Mouse (Mus musculus): Measurements from ENCODE around the gene Rbfox1. TPM values are rescaled to one million over a fixed set of nuclear protein-coding genes. Genes with fewer than 3 reads are reported as not detected.

The Rbfox1 gene
- polyA plus RNA-seq, 1 experiment from 2014 or later = 1.9 TPM

- H3K9ac ChIP-seq (ENCODE audit: low read length) = no peak overlapping the region
- no peak for ATAC-seq (ENCODE audit: low FRiP score, low TSS enrichment)
- TF ChIP-seq CTCF (IDR thresholded peaks at IDR 0.05; ENCODE audit: low read depth) = no peak
- TF ChIP-seq EP300 (optimal IDR thresholded peaks at IDR 0.05) = no peak
- H3K4me1 ChIP-seq (replicated peaks; ENCODE audit: control insufficient read depth, insufficient read depth) = no peaks in the 10 kb centered on the region
- H3K36me3 ChIP-seq (ENCODE audit: control insufficient read depth, insufficient read depth, low read length) = no peaks in the 10 kb centered on the region
- 36% methylated on average over 5 of the region's 5 CpGs for WGBS
- H3K27ac ChIP-seq (replicated peaks) = no peak overlapping the region
- no peak overlapping the region for H3K4me3 ChIP-seq (ENCODE audit: low read depth, low read length)
- H3K27me3 ChIP-seq (ENCODE audit: control insufficient read depth, insufficient read depth, low read length) = no peaks in the 10 kb centered on the region
- no peaks in the 10 kb centered on the region for H3K9me3 ChIP-seq (ENCODE audit: control insufficient read depth, low read length)
- no peak overlapping the region for H3K4me2 ChIP-seq (replicated peaks; ENCODE audit: low read depth)
- no peak for DNase-seq (ENCODE audit: low spot score)
Measured at GRCm38 (mm10) chr16:6962508-6962907, 1077.4 kb downstream of the Rbfox1 start.

GRCm38 (mm10) chr16:6963533-6963932, 1078.4 kb downstream of the Rbfox1 start:
- Histone ChIP-seq H3K27ac (replicated peaks) (no peak overlapping the region), H3K36me3 (ENCODE audit: control insufficient read depth, insufficient read depth, low read length) (no peaks in the 10 kb centered on the region), H3K9me3 (ENCODE audit: control insufficient read depth, low read length) (no peaks in the 10 kb centered on the region), H3K27me3 (ENCODE audit: control insufficient read depth, insufficient read depth, low read length) (no peaks in the 10 kb centered on the region), H3K4me2 (replicated peaks; ENCODE audit: low read depth) (no peak overlapping the region), H3K9ac (ENCODE audit: low read length) (no peak overlapping the region), H3K4me1 (replicated peaks; ENCODE audit: control insufficient read depth, insufficient read depth) (no peaks in the 10 kb centered on the region), H3K4me3 (ENCODE audit: low read depth, low read length) (no peak overlapping the region)
- ATAC-seq (ENCODE audit: low FRiP score, low TSS enrichment) = no peak
- TF ChIP-seq EP300 (optimal IDR thresholded peaks at IDR 0.05) (no peak), CTCF (IDR thresholded peaks at IDR 0.05; ENCODE audit: low read depth) (no peak)
- DNase-seq (ENCODE audit: low spot score) = no peak
- 75% methylated on average over 4 of the region's 4 CpGs for WGBS

GRCm38 (mm10) chr16:6964720-6965583, 1079.8 kb downstream of the Rbfox1 start:
- Histone ChIP-seq H3K27ac (replicated peaks) (no peak overlapping the region), H3K4me2 (replicated peaks; ENCODE audit: low read depth) (no peak overlapping the region), H3K4me1 (replicated peaks; ENCODE audit: control insufficient read depth, insufficient read depth) (no peaks in the 10 kb centered on the region), H3K9ac (ENCODE audit: low read length) (no peak overlapping the region), H3K36me3 (ENCODE audit: control insufficient read depth, insufficient read depth, low read length) (no peaks in the 10 kb centered on the region), H3K9me3 (ENCODE audit: control insufficient read depth, low read length) (no peaks in the 10 kb centered on the region), H3K4me3 (ENCODE audit: low read depth, low read length) (no peak overlapping the region), H3K27me3 (ENCODE audit: control insufficient read depth, insufficient read depth, low read length) (no peaks in the 10 kb centered on the region)
- WGBS = 11% methylated on average over 8 of the region's 8 CpGs
- TF ChIP-seq EP300 (optimal IDR thresholded peaks at IDR 0.05) = no peak
- no peak for TF ChIP-seq CTCF (IDR thresholded peaks at IDR 0.05; ENCODE audit: low read depth)
- ATAC-seq (ENCODE audit: low FRiP score, low TSS enrichment) (no peak), DNase-seq (ENCODE audit: low spot score) (no peak)

- ATAC-seq (ENCODE audit: low FRiP score, low TSS enrichment) = no peak
- H3K27me3 ChIP-seq (ENCODE audit: control insufficient read depth, insufficient read depth, low read length) = no peaks in the 10 kb centered on the region
- no peak overlapping the region for H3K27ac ChIP-seq (replicated peaks)
- no peaks in the 10 kb centered on the region for H3K36me3 ChIP-seq (ENCODE audit: control insufficient read depth, insufficient read depth, low read length)
- TF ChIP-seq CTCF (IDR thresholded peaks at IDR 0.05; ENCODE audit: low read depth) = no peak
- TF ChIP-seq EP300 (optimal IDR thresholded peaks at IDR 0.05) = no peak
- no peaks in the 10 kb centered on the region for H3K9me3 ChIP-seq (ENCODE audit: control insufficient read depth, low read length)
- no peak overlapping the region for H3K4me3 ChIP-seq (ENCODE audit: low read depth, low read length)
- no peak for DNase-seq (ENCODE audit: low spot score)
- H3K9ac ChIP-seq (ENCODE audit: low read length) = no peak overlapping the region
- H3K4me1 ChIP-seq (replicated peaks; ENCODE audit: control insufficient read depth, insufficient read depth) = no peaks in the 10 kb centered on the region
- no peak overlapping the region for H3K4me2 ChIP-seq (replicated peaks; ENCODE audit: low read depth)
- 79% methylated on average over 4 of the region's 4 CpGs for WGBS
Measured at GRCm38 (mm10) chr16:6969986-6970385, 1084.8 kb downstream of the Rbfox1 start.

GRCm38 (mm10) chr16:6976341-6976740, 1091.2 kb downstream of the Rbfox1 start:
- Histone ChIP-seq H3K9ac (ENCODE audit: low read length) (no peak overlapping the region), H3K36me3 (ENCODE audit: control insufficient read depth, insufficient read depth, low read length) (no peaks in the 10 kb centered on the region), H3K27me3 (ENCODE audit: control insufficient read depth, insufficient read depth, low read length) (no peaks in the 10 kb centered on the region), H3K4me2 (replicated peaks; ENCODE audit: low read depth) (no peak overlapping the region), H3K4me1 (replicated peaks; ENCODE audit: control insufficient read depth, insufficient read depth) (no peaks in the 10 kb centered on the region), H3K27ac (replicated peaks) (no peak overlapping the region), H3K4me3 (ENCODE audit: low read depth, low read length) (no peak overlapping the region), H3K9me3 (ENCODE audit: control insufficient read depth, low read length) (no peaks in the 10 kb centered on the region)
- TF ChIP-seq CTCF (IDR thresholded peaks at IDR 0.05; ENCODE audit: low read depth) (no peak), EP300 (optimal IDR thresholded peaks at IDR 0.05) (no peak)
- DNase-seq (ENCODE audit: low spot score) (no peak), ATAC-seq (ENCODE audit: low FRiP score, low TSS enrichment) (no peak)
- WGBS = 85% methylated on average over 7 of the region's 7 CpGs

- WGBS = 87% methylated on average over 2 of the region's 2 CpGs
- no peak overlapping the region for H3K4me2 ChIP-seq (replicated peaks; ENCODE audit: low read depth)
- no peak overlapping the region for H3K27ac ChIP-seq (replicated peaks)
- no peak for TF ChIP-seq EP300 (optimal IDR thresholded peaks at IDR 0.05)
- TF ChIP-seq CTCF (IDR thresholded peaks at IDR 0.05; ENCODE audit: low read depth) = no peak
- H3K9me3 ChIP-seq (ENCODE audit: control insufficient read depth, low read length) = no peaks in the 10 kb centered on the region
- H3K36me3 ChIP-seq (ENCODE audit: control insufficient read depth, insufficient read depth, low read length) = no peaks in the 10 kb centered on the region
- no peak overlapping the region for H3K9ac ChIP-seq (ENCODE audit: low read length)
- no peak for ATAC-seq (ENCODE audit: low FRiP score, low TSS enrichment)
- no peaks in the 10 kb centered on the region for H3K27me3 ChIP-seq (ENCODE audit: control insufficient read depth, insufficient read depth, low read length)
- no peak for DNase-seq (ENCODE audit: low spot score)
- no peak overlapping the region for H3K4me3 ChIP-seq (ENCODE audit: low read depth, low read length)
- no peaks in the 10 kb centered on the region for H3K4me1 ChIP-seq (replicated peaks; ENCODE audit: control insufficient read depth, insufficient read depth)
Measured at GRCm38 (mm10) chr16:6983947-6984346, 1098.8 kb downstream of the Rbfox1 start.
